Mouse (Mus musculus): ENCODE measurements around the gene Gm1113.

GRCm38 (mm10) chr9:35468913-35469312 lies 49.2 kb downstream of the Gm1113 start:
- no peak for TF ChIP-seq CTCF (IDR thresholded peaks at IDR 0.05; ENCODE audit: low read depth, low read length)
- no peak for TF ChIP-seq POLR2A (IDR thresholded peaks at IDR 0.05; ENCODE audit: borderline replicate concordance, low read depth, low read length)
